Mouse (Mus musculus): ENCODE results near the gene Plgrkt.
"Not testable (repeated sequence)": the region's sequence is repeated elsewhere in the genome, so short reads cannot be mapped to it uniquely, and the experiment has no call there.

Plgrkt gene

DNA sequence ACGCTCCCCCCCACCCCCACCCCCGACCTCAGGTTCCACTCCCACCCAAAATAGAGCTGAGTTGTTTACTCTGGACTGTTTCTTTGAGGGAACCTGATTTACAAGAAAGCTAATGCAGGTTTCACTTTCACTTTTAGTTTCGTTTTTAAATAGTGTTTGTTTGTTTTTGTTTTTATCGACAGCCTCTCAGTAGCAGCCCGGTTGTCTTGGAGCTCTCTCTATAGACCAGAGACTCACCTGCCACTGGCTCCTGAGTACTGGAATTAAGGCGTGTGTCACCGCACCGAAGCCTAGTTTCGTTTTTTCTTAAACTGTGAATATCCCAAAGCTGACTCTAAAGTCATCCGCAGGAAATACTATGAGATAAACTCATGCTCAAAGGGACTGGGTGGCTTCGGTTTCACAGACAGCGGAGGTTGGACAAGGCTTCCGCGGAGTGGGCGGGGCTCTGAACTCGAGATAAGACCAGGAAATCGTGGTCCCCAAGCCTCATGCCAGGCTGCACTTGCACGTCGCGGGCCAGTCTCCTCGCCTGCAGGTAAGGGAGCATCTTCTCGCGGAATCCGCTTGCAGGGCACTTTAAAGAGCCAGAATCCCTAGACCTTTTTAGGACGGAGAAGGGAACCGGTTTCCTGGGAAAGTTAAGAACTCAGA lies at the start of gene Plgrkt, which contains the start of gene Cd274:
Plgrkt (minus strand) TSS at position 422 of the 654 bp plus-strand sequence.
Cd274 (plus strand) TSS at position 487 of the 654 bp plus-strand sequence.
- in situ Hi-C loops (cut with MboI, MseI), result loop anchor here (5.0 kb wide), 2 partner anchors 115 to 135 kb away; partner anchors contain the start of gene Jak2

DNA sequence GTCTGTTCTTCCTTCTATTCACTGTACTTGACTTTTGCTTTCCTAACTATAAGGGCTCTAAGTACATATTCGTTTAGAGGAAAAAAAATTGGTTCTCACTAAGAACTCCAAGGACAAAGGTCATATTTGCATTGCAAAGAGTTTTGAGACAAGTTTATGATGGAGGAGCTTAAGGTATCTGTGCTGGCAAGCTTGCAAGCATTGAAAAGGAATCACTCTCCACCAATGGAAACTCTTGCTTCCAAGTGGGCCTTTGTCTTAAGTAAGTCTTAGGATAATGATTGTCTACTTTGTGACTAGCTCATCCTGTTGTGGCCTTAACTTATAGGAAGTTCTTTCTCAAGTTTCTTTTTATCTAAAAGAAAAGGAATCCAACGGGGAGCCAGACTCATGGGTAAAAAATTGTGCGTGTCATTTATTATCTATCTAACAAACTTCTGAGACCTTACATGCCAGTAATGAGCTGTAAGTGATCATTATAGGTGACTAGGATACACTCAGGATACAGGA lies 49.3 kb upstream of the Plgrkt start:
- in situ Hi-C loops (cut with MboI, MseI), result no loop called here

DNA sequence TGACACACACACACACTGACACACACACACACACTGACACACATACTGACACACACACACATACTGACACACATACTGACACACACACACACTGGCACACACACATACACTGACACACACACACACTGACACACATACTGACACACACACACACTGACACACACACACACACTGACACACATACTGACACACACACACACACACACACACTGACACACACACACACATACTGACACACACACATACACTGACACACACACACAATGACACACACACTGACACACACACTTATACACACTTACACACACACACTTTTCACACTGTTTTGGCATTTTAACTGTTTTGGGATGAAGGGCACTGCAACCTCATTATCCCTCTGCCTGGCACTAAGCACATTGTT lies 47.7 kb upstream of the Plgrkt start:
- in situ Hi-C loops (cut with MboI, MseI), result not testable (repeated sequence)

DNA sequence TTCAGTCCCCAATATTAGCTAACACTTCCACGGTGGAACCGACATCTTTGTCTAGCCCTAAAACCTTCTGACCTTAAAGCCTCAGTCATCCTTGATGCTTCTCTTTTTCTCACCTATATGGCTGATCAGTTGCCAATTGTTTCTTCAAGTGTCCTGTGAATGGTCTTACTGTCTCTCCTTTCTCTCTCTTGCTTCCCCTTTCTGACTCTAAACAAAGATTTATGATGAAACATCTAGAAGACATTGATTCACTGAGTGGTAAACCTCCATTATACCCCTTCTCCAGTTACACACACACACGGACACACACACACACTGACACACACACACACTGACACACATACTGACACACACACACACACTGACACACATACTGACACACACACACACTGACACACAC lies 47.3 kb upstream of the Plgrkt start:
- in situ Hi-C loops (cut with MboI, MseI), result no loop called here

DNA sequence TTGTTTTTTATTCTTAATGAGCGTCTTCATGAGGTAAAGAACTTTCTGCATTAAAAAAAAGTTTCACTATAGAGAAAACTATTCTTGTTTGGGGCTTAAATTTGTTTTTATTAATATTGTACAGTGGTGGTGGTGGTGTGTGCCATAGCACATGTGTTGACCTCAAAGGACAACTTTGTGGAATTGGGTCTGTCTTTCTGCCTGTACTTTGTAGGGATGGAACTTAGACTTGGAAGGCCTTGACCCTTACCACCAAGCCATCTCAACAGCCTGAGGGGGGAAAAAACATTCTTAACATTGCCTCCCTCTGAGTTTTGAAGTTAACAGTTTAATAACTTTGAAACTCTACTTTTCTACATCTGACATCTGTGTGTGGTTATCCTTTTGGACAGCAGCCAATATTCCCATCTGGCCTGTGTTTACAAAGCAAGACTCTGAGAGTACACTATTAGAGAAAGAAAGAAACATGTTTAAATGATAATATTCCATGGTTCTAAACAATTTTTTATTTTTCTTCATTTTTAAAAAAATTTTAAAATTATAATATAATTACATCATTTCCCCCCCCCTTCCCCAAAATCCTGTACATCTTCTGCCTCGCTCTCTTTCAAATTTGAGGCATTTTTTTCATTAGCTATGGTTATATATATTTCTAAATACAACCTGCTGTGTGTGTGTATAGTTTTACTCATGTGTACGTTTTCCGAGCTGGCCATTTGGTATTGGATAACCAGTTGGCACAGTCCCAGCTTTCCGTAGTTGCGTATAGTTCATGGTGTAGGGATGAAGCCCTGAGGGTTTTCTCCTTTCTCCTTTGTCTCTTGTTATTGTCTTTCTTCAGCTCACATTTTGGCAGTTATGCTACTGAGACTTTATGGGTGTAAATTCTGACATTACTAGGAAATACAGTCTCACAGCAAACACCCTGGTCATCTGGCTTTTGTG lies 45.6 kb upstream of the Plgrkt start:
- in situ Hi-C loops (cut with MboI, MseI), result no loop called here

DNA sequence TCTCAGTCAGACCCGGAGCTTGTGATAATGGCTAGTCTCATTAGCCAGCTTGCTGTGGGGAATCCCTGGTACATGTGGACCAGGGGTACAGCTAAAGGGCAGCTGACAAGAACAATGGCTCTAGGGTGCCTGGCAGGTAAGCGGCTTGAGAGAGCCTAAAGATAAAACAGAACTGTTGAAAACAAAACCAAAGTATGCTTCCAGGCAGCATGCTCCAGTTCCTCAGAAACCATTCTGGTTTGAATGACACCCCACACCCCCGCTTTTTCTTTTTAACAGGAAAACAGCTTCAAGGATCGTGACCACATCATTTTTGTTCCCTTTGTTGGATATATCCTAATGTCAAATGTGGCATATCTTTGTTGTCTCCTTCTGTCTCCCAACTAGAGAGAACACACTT lies 43.4 kb upstream of the Plgrkt start, which contains the start of gene Pdcd1lg2:
Pdcd1lg2 (plus strand) TSS at position 301 of the 400 bp plus-strand sequence.
- in situ Hi-C loops (cut with MboI, MseI), result no loop called here

DNA sequence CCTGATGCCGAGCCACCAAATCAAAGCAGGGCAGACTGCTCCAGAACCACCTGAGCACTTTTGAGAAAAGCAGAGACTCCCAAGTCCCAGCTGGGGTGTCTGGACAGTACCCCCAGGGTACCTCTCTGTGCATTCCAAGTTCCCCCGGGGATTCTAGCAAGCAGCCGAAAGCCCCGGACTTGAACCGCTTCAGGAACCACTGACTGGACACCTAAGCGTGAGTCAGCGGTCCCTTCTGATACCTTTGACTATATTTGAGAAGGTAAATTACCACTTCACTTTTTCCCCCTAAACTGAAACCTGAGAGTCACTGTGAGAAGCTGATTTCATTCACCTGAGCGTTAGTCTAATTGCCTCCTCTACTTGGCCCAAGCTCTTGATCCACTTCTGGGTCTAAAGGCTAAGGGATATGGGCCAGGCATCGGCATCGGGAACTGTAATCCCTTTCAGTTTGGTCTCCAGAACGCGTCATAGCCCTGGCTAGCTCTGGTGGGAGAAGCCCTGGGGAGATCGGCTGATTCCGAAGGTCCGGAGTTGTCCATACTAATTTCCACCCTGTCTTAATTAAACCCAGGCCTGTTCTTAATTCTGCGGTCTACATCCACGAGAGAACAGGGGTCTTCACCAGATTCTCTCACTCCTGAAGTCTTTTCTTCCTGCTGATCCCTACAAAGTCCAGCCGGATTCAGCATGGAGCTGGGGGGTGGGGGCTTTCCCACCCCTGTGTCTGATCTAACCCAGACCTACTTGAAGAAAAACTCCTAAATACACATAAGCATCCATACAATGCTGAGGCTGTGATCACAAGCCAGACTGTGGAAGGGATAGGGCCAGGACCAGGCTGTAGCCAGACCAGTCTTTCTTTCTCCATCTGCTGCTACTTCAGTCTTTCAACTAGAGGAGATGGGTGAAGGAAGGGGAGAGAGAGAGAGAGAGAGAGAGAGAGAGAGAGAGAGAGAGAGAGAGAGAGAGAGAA lies 39.1 kb upstream of the Plgrkt start:
- in situ Hi-C loops (cut with MboI, MseI), result no loop called here

DNA sequence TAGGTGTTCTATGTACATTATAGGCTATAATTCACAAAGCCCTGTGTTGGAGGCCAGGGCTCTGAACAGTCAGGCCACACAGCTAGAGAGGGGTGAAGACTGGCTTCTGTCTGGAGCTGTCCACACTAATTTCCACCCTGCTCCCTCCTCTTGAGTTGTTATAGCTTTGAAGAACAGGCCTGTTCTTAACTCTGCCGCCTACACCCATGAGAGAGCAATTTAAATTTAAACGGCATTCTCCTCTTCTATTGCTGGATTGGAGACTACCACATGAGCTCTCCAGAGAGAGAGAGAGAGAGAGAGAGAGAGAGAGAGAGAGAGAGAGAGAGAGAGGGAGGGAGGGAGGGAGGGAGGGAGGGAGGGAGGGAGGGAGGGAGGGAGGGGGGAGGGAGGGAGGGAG lies 38.2 kb upstream of the Plgrkt start:
- in situ Hi-C loops (cut with MboI, MseI), result no loop called here

DNA sequence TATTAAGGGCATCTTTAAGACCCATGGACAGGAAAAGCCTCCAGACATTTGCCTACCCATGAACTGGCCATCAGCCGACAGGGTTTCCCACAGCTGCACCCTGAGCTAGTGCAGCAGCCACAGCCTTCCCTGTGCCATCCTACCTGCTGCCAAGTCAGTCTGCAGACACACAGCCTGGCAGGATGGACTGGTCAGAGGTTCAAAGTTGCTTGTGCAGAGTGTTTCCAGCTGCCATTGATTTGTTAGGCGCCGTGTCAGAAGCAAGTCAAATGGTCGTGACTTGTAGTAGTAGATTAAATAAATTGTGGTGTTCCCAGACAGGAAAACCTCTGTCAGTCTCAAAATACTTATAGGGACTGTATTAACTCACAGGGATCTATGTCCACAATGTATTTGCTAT lies 36.1 kb upstream of the Plgrkt start:
- in situ Hi-C loops (cut with MboI, MseI), result no loop called here

DNA sequence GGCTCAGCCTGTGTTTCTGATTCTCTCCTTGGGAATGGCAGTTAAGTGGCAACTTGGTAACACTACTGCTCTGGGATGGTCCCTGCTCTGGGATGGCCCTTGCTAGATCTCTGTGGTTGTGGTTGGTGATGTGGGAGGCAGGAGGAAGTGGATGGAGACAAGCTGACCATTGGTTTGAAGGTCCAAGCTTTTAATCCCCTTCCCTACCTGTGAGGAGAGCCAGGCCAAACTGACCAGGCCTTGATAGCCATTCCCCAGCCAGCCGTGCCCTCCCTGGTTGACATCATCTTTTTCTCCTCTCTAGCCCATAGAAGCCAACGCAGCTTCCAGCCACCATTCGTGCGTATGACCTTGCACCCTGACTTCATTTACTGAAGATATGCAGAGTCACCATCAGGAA lies 35.4 kb upstream of the Plgrkt start:
- in situ Hi-C loops (cut with MboI, MseI), result no loop called here

DNA sequence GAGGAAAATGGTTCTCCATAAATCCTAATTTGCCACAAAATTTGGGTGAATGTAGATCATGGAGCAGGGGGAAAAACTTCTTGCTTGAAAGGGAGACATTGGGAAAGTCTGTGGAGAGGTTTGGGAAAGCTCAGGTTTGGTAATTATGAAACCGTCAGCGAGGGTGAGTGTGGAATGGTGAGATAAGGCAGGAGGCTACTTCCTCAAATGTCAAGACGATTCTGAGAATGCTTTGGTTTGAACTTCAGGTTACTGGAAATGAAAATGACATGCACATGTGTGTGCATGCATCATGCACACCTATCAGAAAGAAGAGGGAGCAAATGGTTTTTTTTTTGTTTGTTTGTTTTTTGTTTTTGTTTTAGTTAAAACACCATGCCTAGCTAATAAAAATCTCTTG lies 33.3 kb upstream of the Plgrkt start:
- in situ Hi-C loops (cut with MboI, MseI), result no loop called here

DNA sequence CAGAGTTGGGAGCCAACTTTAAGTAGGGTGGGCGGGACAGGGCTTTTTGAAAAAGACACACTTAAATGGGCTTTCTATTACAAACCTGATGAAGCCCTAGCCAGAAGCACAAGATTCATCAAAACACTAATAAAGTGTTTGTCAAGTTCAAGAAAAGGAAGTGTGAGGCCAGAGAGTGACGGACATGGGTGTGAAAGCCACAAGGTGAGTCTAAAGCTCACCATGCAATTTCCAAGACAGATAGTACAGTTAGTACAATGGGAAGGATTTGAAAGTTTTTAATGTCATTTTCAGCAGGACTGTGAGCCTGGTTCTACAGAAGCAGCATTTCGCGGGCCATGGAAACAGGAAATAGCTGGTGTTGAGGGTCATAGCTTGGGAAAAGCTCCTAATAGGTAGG lies 32.6 kb upstream of the Plgrkt start:
- in situ Hi-C loops (cut with MboI, MseI), result no loop called here

DNA sequence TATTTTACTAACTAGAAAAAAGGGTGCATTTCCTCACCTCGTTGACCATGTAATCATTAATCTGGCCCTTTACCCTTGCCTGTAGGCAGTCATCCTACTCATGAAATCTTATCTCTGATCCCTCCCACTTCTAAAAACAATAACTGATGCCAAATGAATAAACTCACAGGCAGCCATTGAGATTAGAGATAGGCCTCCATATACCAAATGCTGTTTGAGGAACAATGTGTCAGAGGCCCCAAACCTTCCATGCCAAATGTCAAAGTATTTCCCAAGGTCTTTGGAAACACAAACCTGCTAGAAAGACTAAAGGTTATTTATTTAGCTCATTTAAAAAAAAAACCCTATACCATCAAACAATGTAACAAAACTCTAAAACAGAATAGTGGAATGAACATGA lies 29.2 kb upstream of the Plgrkt start:
- in situ Hi-C loops (cut with MboI, MseI), result no loop called here

DNA sequence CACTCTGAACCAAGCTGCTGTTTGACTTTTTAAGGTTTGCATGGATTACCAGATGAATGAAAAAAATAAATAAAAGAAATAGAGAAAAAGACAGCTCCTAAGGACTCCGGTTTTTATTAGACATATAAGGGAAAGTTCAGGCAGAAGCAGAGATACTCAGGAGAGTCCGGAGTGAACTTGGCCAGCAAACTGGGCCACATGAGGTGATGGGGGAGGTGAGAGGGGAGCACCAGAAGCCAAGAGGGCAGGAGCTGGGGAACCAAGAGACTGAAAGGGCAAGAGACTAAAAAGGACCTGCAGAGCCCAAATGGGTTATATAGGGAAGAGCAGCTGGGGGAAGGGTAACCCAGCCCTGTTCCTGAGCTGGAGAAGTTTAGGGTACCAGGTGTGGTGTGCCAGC lies 27.5 kb upstream of the Plgrkt start:
- in situ Hi-C loops (cut with MboI, MseI), result no loop called here

DNA sequence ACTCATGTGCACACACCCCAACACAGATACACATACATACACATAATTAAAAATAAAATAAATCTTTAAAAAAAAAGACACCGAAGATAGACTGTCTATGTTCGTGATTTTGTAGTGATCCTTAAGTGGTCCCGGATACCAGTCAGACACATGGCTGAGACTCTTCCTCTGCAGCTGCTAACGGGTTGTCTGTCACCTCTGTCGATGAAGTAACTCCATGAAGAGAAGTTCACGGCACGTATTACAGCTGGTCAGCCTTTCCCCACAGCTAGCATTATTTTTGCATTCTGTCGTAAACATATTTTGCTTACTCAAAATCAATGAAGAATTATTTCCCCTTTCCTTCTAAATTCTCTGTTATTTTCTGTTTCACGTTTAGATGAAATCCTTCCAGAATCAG lies 26.1 kb upstream of the Plgrkt start:
- in situ Hi-C loops (cut with MboI, MseI), result no loop called here

DNA sequence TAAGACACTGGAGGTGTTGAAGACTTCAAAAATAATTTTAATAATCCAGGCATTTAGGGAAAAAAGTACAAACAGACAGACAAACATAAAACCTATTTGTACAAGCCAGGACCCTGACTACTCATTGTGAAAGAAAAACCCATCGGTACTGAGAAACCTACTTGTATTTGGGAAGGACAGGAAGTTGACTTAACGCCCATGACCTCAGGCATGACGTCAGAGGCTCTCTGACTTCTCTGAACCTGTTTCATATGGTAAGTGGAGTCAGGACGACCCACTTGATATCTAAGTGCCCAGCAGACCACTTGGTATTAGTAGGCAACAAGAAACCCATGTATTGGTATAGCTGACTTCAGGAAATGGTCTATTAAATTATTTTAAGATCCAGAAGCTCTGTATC lies 24.1 kb upstream of the Plgrkt start:
- in situ Hi-C loops (cut with MboI, MseI), result no loop called here

DNA sequence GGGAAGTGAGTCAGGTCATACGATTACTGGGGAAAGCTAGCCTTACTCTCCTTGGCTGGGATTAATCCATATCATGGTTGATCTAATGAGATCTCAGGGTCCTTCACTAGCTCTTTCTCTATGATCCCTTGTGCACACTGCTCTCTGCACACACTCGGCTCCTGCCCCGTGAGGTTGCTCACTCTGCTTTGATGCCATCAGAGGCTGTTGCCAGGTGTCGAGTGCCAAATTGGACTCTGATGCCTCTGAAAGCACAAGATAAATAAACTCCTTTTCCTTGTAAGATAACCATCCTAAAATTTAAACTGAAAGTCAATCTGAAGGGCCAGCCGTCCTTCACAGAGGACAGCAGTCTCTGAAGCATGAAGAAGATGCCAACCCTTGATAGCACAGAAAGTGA lies 23.3 kb upstream of the Plgrkt start:
- in situ Hi-C loops (cut with MboI, MseI), result no loop called here

DNA sequence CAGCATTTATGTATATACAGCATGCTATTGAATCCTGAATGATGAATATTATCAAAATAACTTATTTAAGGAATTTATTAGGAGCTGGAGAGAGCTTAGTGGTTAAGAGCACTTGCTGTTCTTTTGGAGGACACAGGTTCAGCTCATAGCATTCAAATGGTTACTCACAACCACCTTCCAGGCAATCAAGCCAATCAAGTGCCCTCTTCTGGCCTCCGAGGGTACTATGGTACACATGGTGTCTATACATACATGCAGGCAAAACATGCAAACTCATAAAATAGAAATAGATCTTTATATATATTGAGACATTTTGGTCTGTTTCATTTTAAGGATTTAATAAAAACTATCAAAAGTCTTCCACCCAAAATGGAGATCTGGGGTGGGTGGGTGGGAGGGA lies 21.6 kb upstream of the Plgrkt start:
- in situ Hi-C loops (cut with MboI, MseI), result no loop called here

DNA sequence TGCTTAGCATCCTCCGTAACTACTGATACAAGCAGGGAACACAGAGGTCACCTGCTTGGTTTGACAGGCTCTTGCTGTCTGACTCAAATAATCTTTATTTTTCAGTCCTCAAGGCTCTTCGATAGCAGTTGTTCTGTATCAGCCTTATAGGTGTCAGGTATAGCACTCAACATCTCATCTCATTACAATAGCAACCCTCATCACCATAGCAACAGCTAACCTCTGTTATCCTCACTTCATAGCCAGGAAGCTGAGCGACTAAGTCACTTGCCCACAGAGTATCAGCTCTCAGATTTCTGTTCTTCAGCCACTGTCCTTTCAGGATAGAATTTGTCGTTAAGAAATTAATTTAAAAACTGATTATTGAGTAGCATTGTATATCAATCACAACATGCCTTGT lies 18.6 kb upstream of the Plgrkt start:
- in situ Hi-C loops (cut with MboI, MseI), result no loop called here

DNA sequence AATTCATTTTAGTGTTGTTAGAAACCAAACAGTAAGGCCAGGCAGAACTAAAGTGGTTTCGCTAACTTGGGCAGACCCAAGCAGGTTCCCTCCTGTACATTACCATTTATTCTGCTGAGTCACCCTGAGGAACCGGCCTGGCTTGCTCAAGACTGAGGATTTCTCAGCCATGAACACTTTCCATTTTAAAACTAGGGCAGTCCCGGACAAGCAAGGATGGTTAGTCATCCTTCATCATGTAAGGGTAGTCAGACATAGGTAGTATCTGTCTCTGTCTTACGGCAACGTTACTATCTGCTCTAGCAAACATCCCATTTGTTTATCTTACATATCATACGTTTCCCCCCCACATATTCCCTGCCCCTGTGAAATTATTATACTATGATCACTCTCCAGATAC lies 17.8 kb upstream of the Plgrkt start:
- in situ Hi-C loops (cut with MboI, MseI), result no loop called here

DNA sequence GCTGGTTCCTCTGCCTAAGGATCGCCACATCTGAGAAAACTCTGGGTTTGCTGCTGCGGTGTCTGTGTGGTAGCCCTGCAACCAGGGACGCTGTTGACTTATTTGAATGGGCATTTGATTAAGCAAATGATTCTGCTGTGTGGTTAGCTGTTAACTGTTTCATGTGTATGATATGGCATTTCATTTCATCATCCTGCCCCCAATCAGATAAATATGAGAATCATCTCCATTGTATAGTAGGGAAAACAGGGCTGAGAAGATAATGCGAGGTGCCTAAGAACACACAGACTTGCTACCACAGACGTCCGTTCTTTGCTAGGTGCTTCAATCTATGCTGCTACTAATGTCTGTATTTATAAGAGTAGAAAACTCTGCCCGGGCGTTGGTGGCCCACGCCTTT lies 17.2 kb upstream of the Plgrkt start:
- in situ Hi-C loops (cut with MboI, MseI), result no loop called here

Measured in T-helper 2 cell (primary cell).